Mouse (Mus musculus) ES-E14 (cell line): ENCODE measurements around the gene Acod1. TPM values are rescaled to one million over a fixed set of nuclear protein-coding genes. Genes with fewer than 3 reads are reported as not detected.

Source experiments
- DNase-seq: peaks from one replicate; pipeline ENCODE4 v3.0.0-alpha.2; 2013; ENCODE audit warnings: low read depth, low spot score
- H3K27ac ChIP-seq: 2 replicates; pipeline ENCODE4 v1.5.1; 2012; ENCODE audit warnings: low read depth, mild to moderate bottlenecking, low read length, moderate library complexity, mixed read lengths; ENCODE audit not compliant: poor library complexity, insufficient read depth, severe bottlenecking
- H3K36me3 ChIP-seq: 2 replicates; pipeline ENCODE4 v1.6.1; 2012; ENCODE audit warnings: mild to moderate bottlenecking, low read length, moderate library complexity, mixed read lengths; ENCODE audit not compliant: control insufficient read depth, poor library complexity, insufficient read depth, severe bottlenecking
- H3K4me1 ChIP-seq, 2 experiments: fragments of 150-350 bp in 1 of 2; sonication (generic) in 1 of 2; 2 replicates each; pipeline ENCODE4 v1.6.1; 2012; ENCODE audit warnings: low read length in 2 of 2, mild to moderate bottlenecking in 1 of 2, mixed read lengths in 1 of 2; ENCODE audit not compliant: control insufficient read depth in 2 of 2, insufficient read depth in 2 of 2, poor library complexity in 1 of 2
- H3K4me3 ChIP-seq, 2 experiments: fragments of 150-350 bp in 1 of 2; sonication (generic) in 1 of 2; 2 replicates each; pipeline ENCODE4 v1.5.1; 2012; ENCODE audit warnings: low read length in 2 of 2, low read depth in 1 of 2, mild to moderate bottlenecking in 1 of 2, mixed read lengths in 1 of 2; ENCODE audit not compliant: insufficient read depth in 1 of 2, poor library complexity in 1 of 2, severe bottlenecking in 1 of 2
- H3K9ac ChIP-seq: 2 replicates; pipeline ENCODE4 v1.6.1; 2012; ENCODE audit warnings: low read depth, mild to moderate bottlenecking, low read length, mixed read lengths; ENCODE audit not compliant: poor library complexity, insufficient read depth, severe bottlenecking
- H3K9me3 ChIP-seq: fragments of 150-350 bp; sonication (generic); 2 replicates; pipeline ENCODE4 v1.6.1; 2012; ENCODE audit warnings: low read depth, mild to moderate bottlenecking, low read length; ENCODE audit not compliant: control insufficient read depth, insufficient read depth
- CHD2 ChIP-seq: IDR thresholded peaks from 2 replicates; pipeline ENCODE4 v1.6.1; 2014; ENCODE audit warnings: mild to moderate bottlenecking, low read depth, low read length, inconsistent platforms
- HCFC1 ChIP-seq: IDR thresholded peaks from 2 replicates; pipeline ENCODE4 v1.6.1; 2012; ENCODE audit warnings: low read length, inconsistent platforms, borderline replicate concordance; ENCODE audit not compliant: insufficient read depth
- MAFK ChIP-seq: IDR thresholded peaks from 2 replicates; pipeline ENCODE4 v1.6.1; 2014; ENCODE audit warnings: mild to moderate bottlenecking, low read depth, low read length, inconsistent platforms; ENCODE audit not compliant: insufficient read depth
- ZC3H11A ChIP-seq: IDR thresholded peaks from 2 replicates; pipeline ENCODE4 v1.6.1; 2012; ENCODE audit warnings: low read depth, mild to moderate bottlenecking, inconsistent platforms, low read length, borderline replicate concordance
- ZNF384 ChIP-seq: IDR thresholded peaks from 2 replicates; pipeline ENCODE4 v1.6.1; 2012; ENCODE audit warnings: low read depth, low read length, inconsistent platforms
- in situ Hi-C, 2 experiments: fragments of 600-800 bp; cut with MboI; formaldehyde crosslinking; loops; one replicate each; pipeline ENCODE4 v1.15.1; 2025; ENCODE audit warnings: low sequenced_read_pairs in 2 of 2, inconsistent platforms in 1 of 2; ENCODE audit not compliant: unreplicated experiment in 2 of 2
- total RNA-seq: library from RNA; depleted of rRNA; stranded (reverse); fragments of 300-350 nt; gene quantifications from 2 replicates; pipeline ENCODE4 v1.2.3, GENCODE M21; 2012; rRNA removed

Acod1 gene
- total RNA-seq = not detected in 2 replicates

- H3K9ac ChIP-seq = no peak within 1 kb of the TSS
- in situ Hi-C loops = no loop called here
- H3K4me3 ChIP-seq = no peak within 1 kb of the TSS
- no peaks in the 10 kb centered on the region for H3K4me1 ChIP-seq
- H3K9me3 ChIP-seq = no peaks in the 10 kb centered on the region
- DNase-seq = no peak
- no peak within 1 kb of the TSS for H3K27ac ChIP-seq
- TF ChIP-seq HCFC1 = no peak
- TF ChIP-seq ZC3H11A = no peak
- no peak for TF ChIP-seq MAFK
- no peak for TF ChIP-seq CHD2
- H3K36me3 ChIP-seq = no peaks in the 10 kb centered on the region
Observed at GRCm38 (mm10) chr14:103046677-103047076, at the start of gene Acod1. Gene Acod1, plus strand, starts transcription at chr14:103046977.

- no peak overlapping the region for H3K27ac ChIP-seq
- H3K9me3 ChIP-seq = no peaks in the 10 kb centered on the region
- H3K36me3 ChIP-seq = no peaks in the 10 kb centered on the region
- H3K9ac ChIP-seq = no peak overlapping the region
- H3K4me3 ChIP-seq = no peak overlapping the region
- no peaks in the 10 kb centered on the region for H3K4me1 ChIP-seq
- in situ Hi-C loops = no loop called here
- TF ChIP-seq CHD2 = no peak
- TF ChIP-seq ZNF384 = no peak
- no peak for TF ChIP-seq HCFC1
- TF ChIP-seq ZC3H11A = no peak
- TF ChIP-seq MAFK = no peak
- DNase-seq = no peak
Observed at GRCm38 (mm10) chr14:103007737-103008136, 39.0 kb upstream of the Acod1 start.

GRCm38 (mm10) chr14:103011782-103012181 is 35.0 kb upstream of the Acod1 start:
- H3K9ac ChIP-seq = no peak overlapping the region
- H3K36me3 ChIP-seq = no peaks in the 10 kb centered on the region
- H3K27ac ChIP-seq = no peak overlapping the region
- no peaks in the 10 kb centered on the region for H3K4me1 ChIP-seq
- in situ Hi-C loops = loop anchor here in 1 of 2 experiments (5.0 kb wide), 1 partner anchor 526 kb away; no protein-coding TSS in a partner anchor
- no peak overlapping the region for H3K4me3 ChIP-seq
- peak; percentile 44 for DNase-seq
- no peaks in the 10 kb centered on the region for H3K9me3 ChIP-seq
- TF ChIP-seq MAFK (peak; percentile 70), HCFC1 (no peak), ZNF384 (no peak), ZC3H11A (peak; percentile 48; the same call in 1 of the 2 replicates), CHD2 (no peak)

GRCm38 (mm10) chr14:103012563-103013150 is 34.1 kb upstream of the Acod1 start:
- Histone ChIP-seq H3K9ac (no peak overlapping the region), H3K9me3 (no peaks in the 10 kb centered on the region), H3K27ac (no peak overlapping the region), H3K4me3 (no peak overlapping the region), H3K36me3 (no peaks in the 10 kb centered on the region), H3K4me1 (no peaks in the 10 kb centered on the region)
- TF ChIP-seq ZNF384 = no peak
- TF ChIP-seq ZC3H11A = peak; percentile 58; the same call in 1 of the 2 replicates
- no peak for TF ChIP-seq HCFC1
- TF ChIP-seq MAFK = no peak
- in situ Hi-C loops = loop anchor here in 1 of 2 experiments (5.0 kb wide), 1 partner anchor 525 kb away; no protein-coding TSS in a partner anchor
- DNase-seq = peak; percentile 62

GRCm38 (mm10) chr14:103017009-103017408 is 29.8 kb upstream of the Acod1 start:
- no peak for TF ChIP-seq ZNF384
- no peak for TF ChIP-seq HCFC1
- TF ChIP-seq ZC3H11A = no peak
- no peak for TF ChIP-seq MAFK
- no peak for TF ChIP-seq CHD2
- no peaks in the 10 kb centered on the region for H3K36me3 ChIP-seq
- no peak for DNase-seq
- no peaks in the 10 kb centered on the region for H3K4me1 ChIP-seq
- in situ Hi-C loops = no loop called here
- no peak overlapping the region for H3K9ac ChIP-seq
- H3K27ac ChIP-seq = no peak overlapping the region
- H3K9me3 ChIP-seq = no peaks in the 10 kb centered on the region
- H3K4me3 ChIP-seq = no peak overlapping the region
